In genomic region chr2:92430723-92431541, GRCm38 (mm10) we compare ENCODE assay signal across 8 mouse cellular contexts. TPM values are rescaled to one million over a fixed set of nuclear protein-coding genes. Genes with fewer than 3 reads are reported as not detected.
A peak's percentile ranks its signal among the peaks of the same experiment; 100 is the strongest.
DNase-seq lines count a peak whose midpoint lies in the region; ATAC-seq lines count a peak whose summit lies in the region.

No protein-coding gene starts in this region.

- peak overlapping the region; percentile 63 for H3K4me2 ChIP-seq in embryonic facial prominence, embryonic 14.5 days (ENCODE audit: low read depth, low read length)
- H3K4me2 ChIP-seq in heart, embryonic 12.5 days = peak overlapping the region; percentile 89

- DNase-seq in 3T3-L1 (ENCODE audit: low read depth, low spot score) = peak; percentile 84
- DNase-seq in Muller cell, postnatal 12 days (ENCODE audit: inconsistent ontology term) = peak; percentile 75
- peak; percentile 86 for DNase-seq in embryonic facial prominence, embryonic 14.5 days (ENCODE audit: low spot score)
- peak; percentile 63 to 67 for DNase-seq in kidney, postnatal 36 days
- DNase-seq in lung, adult 18-20 months = peak; percentile 75 to 84
- DNase-seq in retina, postnatal 1 day = peak; percentile 85
- no peak for DNase-seq in thymus, postnatal 36 days

- H3K27me3 ChIP-seq in embryonic facial prominence, embryonic 14.5 days (replicated peaks; ENCODE audit: control insufficient read depth, insufficient read depth, low read length) = no peaks in the 10 kb centered on the region; the same call in 1 of the 2 replicates
- H3K27me3 ChIP-seq in heart, embryonic 12.5 days (replicated peaks) = no peaks in the 10 kb centered on the region

- ATAC-seq in embryonic facial prominence, embryonic 14.5 days (ENCODE audit: low read depth) = peak; percentile 16; the same call in 1 of the 2 replicates
- peak; percentile 34 for ATAC-seq in heart, embryonic 12.5 days (ENCODE audit: insufficient number of reproducible peaks, low FRiP score)

- H3K9me3 ChIP-seq in embryonic facial prominence, embryonic 14.5 days (ENCODE audit: control insufficient read depth, low read length) = no peaks in the 10 kb centered on the region
- no peaks in the 10 kb centered on the region for H3K9me3 ChIP-seq in heart, embryonic 12.5 days (replicated peaks)

- peaks cover 50% of the 10 kb centered on the region for H3K4me1 ChIP-seq in embryonic facial prominence, embryonic 14.5 days (ENCODE audit: control insufficient read depth, insufficient read depth, low read length)
- H3K4me1 ChIP-seq in heart, embryonic 12.5 days (replicated peaks) = peaks cover 74% of the 10 kb centered on the region

- H3K27ac ChIP-seq in embryonic facial prominence, embryonic 14.5 days (replicated peaks; ENCODE audit: low read depth, low read length) = no peak overlapping the region; the same call in 1 of the 2 replicates
- peak overlapping the region; percentile 60 for H3K27ac ChIP-seq in heart, embryonic 12.5 days (ENCODE audit: poor library complexity, severe bottlenecking)

- H3K9ac ChIP-seq in embryonic facial prominence, embryonic 14.5 days (ENCODE audit: low read depth, low read length) = 0 out of 2 replicates have a peak overlapping the region, but pooled peaks have one; percentile 15
- peak overlapping the region; percentile 91 for H3K9ac ChIP-seq in heart, embryonic 12.5 days

- peaks cover 6% of the 10 kb centered on the region for H3K36me3 ChIP-seq in embryonic facial prominence, embryonic 14.5 days (ENCODE audit: control insufficient read depth, insufficient read depth, low read length)
- peaks cover 7% of the 10 kb centered on the region; the same call in 1 of the 2 replicates for H3K36me3 ChIP-seq in heart, embryonic 12.5 days

- 65% methylated on average over 21 of the region's 21 CpGs for WGBS in embryonic facial prominence, embryonic 14.5 days
- WGBS in heart, embryonic 12.5 days = 56% methylated on average over 21 of the region's 21 CpGs

- H3K4me3 ChIP-seq in embryonic facial prominence, embryonic 14.5 days (ENCODE audit: low read depth, low read length) = peak overlapping the region; percentile 92
- H3K4me3 ChIP-seq in heart, embryonic 12.5 days = peak overlapping the region; percentile 88

RNA-seq across cellular contexts. Expression of gene Cry2, which starts 2.9 kb away (rescaled TPM):
- polyA plus RNA-seq in embryonic facial prominence, embryonic 14.5 days (2014; fragmentation: Nextera tagmentation; extraction: Ambion mirVana) = 26.6 and 27.1 TPM in 2 replicates
- polyA plus RNA-seq in heart, embryonic 12.5 days (2016; fragmentation: Nextera tagmentation; extraction: Ambion mirVana) = 28.0 and 30.1 TPM in 2 replicates

RNA-seq across cellular contexts. Expression of gene Slc35c1, which starts 29.4 kb away (rescaled TPM):
- polyA plus RNA-seq in embryonic facial prominence, embryonic 14.5 days (2014; fragmentation: Nextera tagmentation; extraction: Ambion mirVana) = 15.7 and 16.0 TPM in 2 replicates
- 10.1 and 10.6 TPM in 2 replicates for polyA plus RNA-seq in heart, embryonic 12.5 days (2016; fragmentation: Nextera tagmentation; extraction: Ambion mirVana)

RNA-seq across cellular contexts. Expression of gene Mapk8ip1, which starts 29.9 kb away (rescaled TPM):
- 17.6 and 18.1 TPM in 2 replicates for polyA plus RNA-seq in embryonic facial prominence, embryonic 14.5 days (2014; fragmentation: Nextera tagmentation; extraction: Ambion mirVana)
- polyA plus RNA-seq in heart, embryonic 12.5 days (2016; fragmentation: Nextera tagmentation; extraction: Ambion mirVana) = 6.8 and 7.9 TPM in 2 replicates

RNA-seq across cellular contexts. Expression of gene 1700029I15Rik, which starts 48.6 kb away (rescaled TPM):
- polyA plus RNA-seq in embryonic facial prominence, embryonic 14.5 days (2014; fragmentation: Nextera tagmentation; extraction: Ambion mirVana) = 2.7 and 3.0 TPM in 2 replicates
- polyA plus RNA-seq in heart, embryonic 12.5 days (2016; fragmentation: Nextera tagmentation; extraction: Ambion mirVana) = 1.2 and 1.7 TPM in 2 replicates

RNA-seq across cellular contexts. Expression of gene Large2, which starts 56.3 kb away (rescaled TPM):
- 10.7 and 11.1 TPM in 2 replicates for polyA plus RNA-seq in embryonic facial prominence, embryonic 14.5 days (2014; fragmentation: Nextera tagmentation; extraction: Ambion mirVana)
- polyA plus RNA-seq in heart, embryonic 12.5 days (2016; fragmentation: Nextera tagmentation; extraction: Ambion mirVana) = 1.2 and 1.8 TPM in 2 replicates

Comparison
In these comparisons a context has a peak if more than half of its experiments do, and no peak if none do; other contexts are left out.
1. DNase-seq: peak in 3T3-L1 (single experiment), Muller cell, postnatal 12 days (single experiment), embryonic facial prominence, embryonic 14.5 days (single experiment), kidney, postnatal 36 days (2 of 2), lung, adult 18-20 months (2 of 2) and retina, postnatal 1 day (single experiment); none in thymus, postnatal 36 days (0 of 2).